Mouse (Mus musculus) kidney, postnatal 4 days (tissue): Measurements from ENCODE around the gene Alg12.
"Not testable (repeated sequence)": the region's sequence is repeated elsewhere in the genome, so short reads cannot be mapped to it uniquely, and the experiment has no call there.

Source experiments
- DNase-seq, 2 experiments: peaks; one replicate each; pipeline ENCODE4 v3.0.0; 2021; ENCODE audit warnings: mixed read lengths in 2 of 2

Alg12 gene

DNA sequence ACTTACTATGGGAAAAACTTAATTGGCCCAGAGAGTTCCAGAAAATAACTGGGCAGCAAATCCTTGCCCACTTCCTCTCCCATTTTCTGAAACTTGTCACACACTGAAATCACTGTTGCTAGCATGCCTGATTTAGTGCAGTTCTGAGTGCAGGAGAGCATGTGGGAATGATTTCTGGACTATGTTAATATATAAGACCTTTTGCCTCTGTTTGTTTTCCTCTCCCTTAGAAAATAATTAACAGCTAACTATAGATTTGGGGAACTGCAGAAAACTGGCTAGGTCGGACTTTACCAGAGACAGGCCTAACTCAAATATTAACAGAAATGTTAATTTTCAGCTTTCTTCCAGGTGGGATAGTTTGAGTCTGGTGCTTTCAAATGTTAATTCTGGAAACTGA is 50.6 kb downstream of the Alg12 start:
- no peak for DNase-seq

- DNase-seq, result not testable (repeated sequence)
Measured at GRCm38 (mm10) chr15:88766139-88766538, 53.0 kb downstream of the Alg12 start.

GRCm38 (mm10) chr15:88761551-88761950 is 57.6 kb downstream of the Alg12 start:
- DNase-seq, result no peak

- DNase-seq, result no peak
Measured at GRCm38 (mm10) chr15:88758061-88758460, 61.1 kb downstream of the Alg12 start.

- no peak for DNase-seq
Measured at GRCm38 (mm10) chr15:88755761-88756160, 63.4 kb downstream of the Alg12 start.
